ENCODE assay signal across 8 mouse cellular contexts in genomic region chr9:110116353-110116976, GRCm38 (mm10). TPM values are rescaled to one million over a fixed set of nuclear protein-coding genes. Genes with fewer than 3 reads are reported as not detected.
DNase-seq lines count a peak whose midpoint lies in the region; ATAC-seq and TF ChIP-seq lines count a peak whose summit lies in the region.

No protein-coding gene starts in this region.

- H3K36me3 ChIP-seq in heart, adult 2 months (ENCODE audit: control insufficient read depth, insufficient read depth, low read length) = peaks cover 2% of the 10 kb centered on the region; the same call in 1 of the 2 replicates
- H3K36me3 ChIP-seq in E14TG2a.4 (ENCODE audit: insufficient read depth, low read length) = peaks cover 54% of the 10 kb centered on the region
- H3K36me3 ChIP-seq in forebrain, embryonic 15.5 days = peaks cover 34% of the 10 kb centered on the region
- H3K36me3 ChIP-seq in liver, postnatal 0 days (replicated peaks; ENCODE audit: insufficient read depth, low read length) = peaks cover 16% of the 10 kb centered on the region

- no peak for TF ChIP-seq CTCF in heart, adult 2 months (IDR thresholded peaks at IDR 0.05)
- TF ChIP-seq CTCF in E14TG2a.4 (conservative IDR thresholded peaks at IDR 0.05; ENCODE audit: low read length) = no peak
- TF ChIP-seq CTCF in liver, postnatal 0 days (IDR thresholded peaks at IDR 0.05; ENCODE audit: low read depth) = no peak

- WGBS in heart, adult 2 months = 14% methylated on average over 10 of the region's 10 CpGs
- 7% methylated on average over 10 of the region's 10 CpGs for WGBS in forebrain, embryonic 15.5 days
- WGBS in liver, postnatal 0 days (ENCODE audit: insufficient replicate concordance) = 16% methylated on average over 10 of the region's 10 CpGs

- no peak for TF ChIP-seq EP300 in heart, adult 2 months (IDR thresholded peaks at IDR 0.05; ENCODE audit: insufficient read depth, low read depth, low read length)
- no peak for TF ChIP-seq EP300 in liver, postnatal 0 days (IDR thresholded peaks at IDR 0.05; ENCODE audit: low read depth)

- peak overlapping the region; percentile 69 for H3K4me3 ChIP-seq in heart, adult 2 months
- peak overlapping the region; percentile 97 for H3K4me3 ChIP-seq in E14TG2a.4 (replicated peaks; ENCODE audit: low read length)
- H3K4me3 ChIP-seq in forebrain, embryonic 15.5 days = peak overlapping the region; percentile 72
- peak overlapping the region; percentile 87 for H3K4me3 ChIP-seq in liver, postnatal 0 days (ENCODE audit: low read depth, low read length)

- no peak for ATAC-seq in forebrain, embryonic 15.5 days (replicated peaks)
- ATAC-seq in liver, postnatal 0 days = no peak

- no peaks in the 10 kb centered on the region for H3K79me2 ChIP-seq in heart, adult 2 months (replicated peaks; ENCODE audit: control insufficient read depth, insufficient read depth, low read length)

- no peaks in the 10 kb centered on the region for H3K27me3 ChIP-seq in heart, adult 2 months (ENCODE audit: control insufficient read depth, insufficient read depth, low read length)
- no peaks in the 10 kb centered on the region for H3K27me3 ChIP-seq in E14TG2a.4 (ENCODE audit: insufficient read depth, low read length)
- H3K27me3 ChIP-seq in forebrain, embryonic 15.5 days = no peaks in the 10 kb centered on the region
- H3K27me3 ChIP-seq in liver, postnatal 0 days (ENCODE audit: insufficient read depth, low read length) = no peaks in the 10 kb centered on the region

- no peak for TF ChIP-seq POLR2A in heart, adult 2 months (IDR thresholded peaks at IDR 0.05; ENCODE audit: insufficient read depth, low read depth, low read length)

- H3K9ac ChIP-seq in heart, adult 2 months (ENCODE audit: low read depth, low read length) = peak overlapping the region; percentile 95
- peak overlapping the region; percentile 83 for H3K9ac ChIP-seq in forebrain, embryonic 15.5 days (replicated peaks)
- peak overlapping the region; percentile 85 for H3K9ac ChIP-seq in liver, postnatal 0 days (replicated peaks)

- no peaks in the 10 kb centered on the region for H3K9me3 ChIP-seq in E14TG2a.4 (ENCODE audit: low read length)
- no peaks in the 10 kb centered on the region for H3K9me3 ChIP-seq in forebrain, embryonic 15.5 days
- H3K9me3 ChIP-seq in liver, postnatal 0 days (ENCODE audit: low read length) = no peaks in the 10 kb centered on the region

- peaks cover 2% of the 10 kb centered on the region for H3K4me1 ChIP-seq in heart, adult 2 months (ENCODE audit: control insufficient read depth, insufficient read depth, low read length)
- H3K4me1 ChIP-seq in E14TG2a.4 (replicated peaks; ENCODE audit: low read depth, low read length) = peaks cover 47% of the 10 kb centered on the region
- H3K4me1 ChIP-seq in forebrain, embryonic 15.5 days = peaks cover 26% of the 10 kb centered on the region
- H3K4me1 ChIP-seq in liver, postnatal 0 days (ENCODE audit: insufficient read depth) = peaks cover 14% of the 10 kb centered on the region

- H3K4me2 ChIP-seq in forebrain, embryonic 15.5 days (replicated peaks) = peak overlapping the region; percentile 70
- peak overlapping the region; percentile 83 for H3K4me2 ChIP-seq in liver, postnatal 0 days (ENCODE audit: low read depth, low read length)

- intact Hi-C loops in heart, adult 2 months (cut with DNase I) = no loop called here
- intact Hi-C loops in heart, postnatal 14 days (cut with DNase I) = loop anchor here (5.0 kb wide), 1 partner anchor 186 kb away; no protein-coding TSS in a partner anchor
- intact Hi-C loops in left cerebral cortex, postnatal 10 days (cut with DNase I) = no loop called here

- no peak for DNase-seq in heart, adult 2 months
- DNase-seq in heart, postnatal 14 days = no peak
- DNase-seq in liver, postnatal 0 days = no peak
- DNase-seq in left cerebral cortex, postnatal 10 days (ENCODE audit: extremely low spot score in 1 of 2, low spot score in 2 of 2) = no peak
- no peak for DNase-seq in thymus, postnatal 10 days (ENCODE audit: low spot score in 2 of 2)
- no peak for DNase-seq in cerebellum, postnatal 10 days

- H3K27ac ChIP-seq in heart, adult 2 months = peak overlapping the region; percentile 92
- peak overlapping the region; percentile 91 for H3K27ac ChIP-seq in forebrain, embryonic 15.5 days (replicated peaks)
- H3K27ac ChIP-seq in liver, postnatal 0 days (ENCODE audit: low read depth) = peak overlapping the region; percentile 92

RNA-seq across cellular contexts. Expression of gene Smarcc1, which starts 1.0 kb away (rescaled TPM):
- total RNA-seq in heart, adult 2 months (2021) = 10 to 100 TPM; 24.1 to 25.2 TPM
- polyA plus RNA-seq in heart, adult 2 months (2012; rRNA removed) = 8.4 and 10.6 TPM in 2 replicates
- 10 to 100 TPM; 27.7 to 30.6 TPM for total RNA-seq in heart, postnatal 14 days (2021)
- polyA plus RNA-seq in forebrain, embryonic 15.5 days (2015; fragmentation: Nextera tagmentation; extraction: Ambion mirVana) = 154 and 156 TPM in 2 replicates
- polyA plus RNA-seq in liver, postnatal 0 days (2015; fragmentation: Nextera tagmentation; extraction: Ambion mirVana) = 13.5 and 18.5 TPM in 2 replicates
- total RNA-seq in left cerebral cortex, postnatal 10 days (2021) = 10 to 100 TPM; 72.1 to 74.1 TPM

RNA-seq across cellular contexts. Expression of gene Dhx30, which starts 1.2 kb away (rescaled TPM):
- total RNA-seq in heart, adult 2 months (2021) = 10 to 100 TPM; 64.8 to 68.6 TPM
- 56.7 and 73.5 TPM in 2 replicates for polyA plus RNA-seq in heart, adult 2 months (2012; rRNA removed)
- total RNA-seq in heart, postnatal 14 days (2021) = 10 to 100 TPM; 56.8 to 71.3 TPM
- 211 and 214 TPM in 2 replicates for polyA plus RNA-seq in forebrain, embryonic 15.5 days (2015; fragmentation: Nextera tagmentation; extraction: Ambion mirVana)
- 19.0 and 24.8 TPM in 2 replicates for polyA plus RNA-seq in liver, postnatal 0 days (2015; fragmentation: Nextera tagmentation; extraction: Ambion mirVana)
- 100 to 1,000 TPM; 144 to 153 TPM for total RNA-seq in left cerebral cortex, postnatal 10 days (2021)
